Mouse (Mus musculus) cerebellum, postnatal 4 days (tissue): ENCODE data around the gene Tgif2lx2.
"Not testable (repeated sequence)": the region's sequence is repeated elsewhere in the genome, so short reads cannot be mapped to it uniquely, and the experiment has no call there.

Source experiments
- DNase-seq, 2 experiments: peaks; one replicate each; pipeline ENCODE4 v3.0.0; 2022; ENCODE audit warnings: low spot score in 2 of 2, mixed read lengths in 1 of 2

Gene Tgif2lx2

DNA sequence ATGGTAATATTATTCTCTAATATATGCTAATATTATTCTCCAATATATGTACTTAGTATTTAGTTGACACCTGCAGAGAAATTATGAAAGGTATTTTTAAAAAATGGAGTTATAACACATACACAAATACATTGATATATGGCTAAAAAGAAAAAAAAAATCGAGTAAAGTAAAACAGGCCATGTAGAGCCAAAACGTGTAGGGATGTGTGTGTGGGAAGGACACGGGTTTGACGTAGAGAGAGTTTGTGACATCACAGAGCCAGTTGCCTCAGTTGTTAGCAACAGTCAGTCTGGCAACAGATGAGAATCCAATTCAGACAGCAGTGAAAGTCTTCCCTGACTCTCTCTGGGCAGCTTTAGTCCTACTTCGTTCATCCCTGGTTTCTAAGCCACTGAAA is at the start of gene Tgif2lx2:
Tgif2lx2 (plus strand) TSS at position 301 of the 400 bp plus-strand sequence.
- DNase-seq, result not testable (repeated sequence)
